Mouse (Mus musculus) T-helper 17 cell (primary cell): ENCODE data around the gene Cpne2.

Experiments
- in situ Hi-C, 2 experiments: fragments of 300-600 bp; cut with MboI, MseI; formaldehyde crosslinking; loops; 1 replicate in 1 of 2; 2 replicates in 1 of 2; pipeline ENCODE4 v1.15.1; 2025; ENCODE audit warnings: high pct_unique_total_duplicates in 2 of 2

Cpne2 gene

DNA sequence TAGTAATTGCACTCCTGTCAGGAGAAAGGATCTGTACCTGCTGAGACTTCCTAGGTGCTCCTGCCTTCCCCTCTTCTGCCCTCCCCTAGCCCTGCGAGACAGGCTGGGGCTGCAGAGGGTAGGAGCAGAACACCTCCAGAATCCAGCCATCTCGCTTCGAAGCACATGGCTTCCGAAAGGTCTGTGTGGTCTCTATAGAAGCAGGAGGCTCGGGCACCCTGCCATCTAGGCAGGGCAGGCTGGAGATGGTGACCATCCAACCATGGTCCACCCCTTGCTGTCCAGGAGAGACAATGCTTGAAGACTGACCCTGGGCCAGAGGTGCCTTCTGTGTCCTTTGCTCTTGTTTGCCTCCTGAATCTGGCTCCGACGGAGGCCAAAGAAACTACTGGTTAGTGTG, 2.8 kb downstream of the Cpne2 start:
- in situ Hi-C loops, result no loop called here

DNA sequence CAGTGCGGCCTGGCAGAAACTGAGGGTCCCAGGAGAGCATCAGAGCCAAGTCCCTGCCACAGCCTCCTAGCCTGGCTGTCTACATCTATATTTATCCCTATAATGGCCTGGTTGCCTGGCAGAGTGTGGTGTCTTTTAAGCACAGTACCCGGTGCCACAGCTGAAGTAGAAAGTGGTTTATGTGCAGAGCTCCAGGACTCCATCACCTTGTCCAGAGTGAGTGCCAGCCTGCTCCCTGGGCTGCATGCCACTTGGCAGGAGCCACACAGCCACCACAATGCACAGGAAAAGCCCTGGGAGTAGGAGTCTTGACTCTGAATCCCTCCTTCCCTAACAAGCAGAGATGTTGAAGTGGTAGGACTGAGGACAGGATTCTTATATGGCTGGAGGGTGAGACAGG, 4.7 kb downstream of the Cpne2 start:
- in situ Hi-C loops, result no loop called here

DNA sequence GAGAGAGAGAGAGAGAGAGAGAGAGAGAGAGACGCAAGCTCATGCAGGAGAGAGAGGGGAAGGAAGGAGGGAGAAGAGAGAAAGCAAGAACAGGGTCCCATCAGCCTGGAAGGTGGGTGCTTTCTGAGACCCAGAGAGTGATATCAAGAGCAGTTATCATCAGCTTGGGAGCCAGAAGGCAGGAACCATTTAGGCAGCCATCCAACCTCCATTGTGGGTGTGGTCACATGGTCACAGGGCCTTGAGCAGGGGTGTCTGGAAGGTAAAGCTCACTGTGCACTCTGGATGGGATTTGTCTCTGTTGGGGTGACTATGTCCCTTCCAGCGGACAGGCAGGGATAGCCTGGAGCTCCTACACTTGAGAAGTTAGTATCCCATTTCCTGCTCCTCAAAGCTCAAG, 7.2 kb downstream of the Cpne2 start:
- in situ Hi-C loops, result no loop called here

DNA sequence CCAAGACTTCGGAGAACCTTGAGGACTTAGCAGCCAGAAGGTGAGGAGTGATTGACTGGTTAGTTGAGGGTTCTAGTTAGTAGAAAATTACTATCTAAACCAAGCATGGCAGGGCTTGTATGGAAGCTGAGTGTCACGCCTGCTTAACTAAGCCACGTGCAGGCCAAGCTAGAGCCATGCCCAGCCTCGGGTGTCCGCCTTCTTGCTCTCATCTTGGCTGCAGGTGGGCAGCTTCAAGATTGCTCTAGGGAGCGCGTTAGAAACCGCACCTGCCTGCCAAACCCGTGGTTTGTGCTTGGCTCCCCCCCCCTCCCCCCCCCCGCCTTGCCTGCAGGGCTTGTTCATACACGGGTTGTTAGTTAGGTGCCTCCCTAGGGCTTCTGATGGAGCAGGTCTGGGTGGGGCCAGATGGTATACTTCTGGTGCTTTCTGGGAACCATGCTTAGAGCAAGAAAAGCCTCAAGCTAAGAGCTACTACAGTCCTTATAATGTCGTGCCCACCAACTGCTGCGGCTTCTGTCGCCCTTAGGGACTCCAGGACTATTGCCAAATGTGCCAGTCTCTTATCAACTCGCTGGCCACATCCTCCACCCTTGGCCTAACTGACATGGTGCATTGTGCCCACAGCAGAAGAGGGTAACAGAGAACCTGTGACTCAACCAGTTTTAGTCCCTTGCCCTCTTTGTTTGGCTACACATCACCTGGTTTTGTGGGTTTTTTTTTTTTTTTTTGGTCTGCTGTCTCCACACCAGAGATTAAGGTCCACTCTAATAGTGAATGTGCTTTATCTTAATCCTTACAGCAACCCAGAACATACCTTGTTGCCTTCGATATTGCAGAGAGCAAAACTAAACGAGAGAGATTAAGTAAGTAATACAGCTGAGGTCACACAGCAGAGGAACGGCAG, 8.4 kb downstream of the Cpne2 start:
- in situ Hi-C loops, result no loop called here

- in situ Hi-C loops, result no loop called here
These were observed 11.2 kb downstream of the Cpne2 start for GRCm38 (mm10) chr8:94543981-94544380.

GRCm38 (mm10) chr8:94549041-94549440, 16.3 kb downstream of the Cpne2 start:
- in situ Hi-C loops, result no loop called here

GRCm38 (mm10) chr8:94549482-94549881, 16.7 kb downstream of the Cpne2 start:
- in situ Hi-C loops, result no loop called here

DNA sequence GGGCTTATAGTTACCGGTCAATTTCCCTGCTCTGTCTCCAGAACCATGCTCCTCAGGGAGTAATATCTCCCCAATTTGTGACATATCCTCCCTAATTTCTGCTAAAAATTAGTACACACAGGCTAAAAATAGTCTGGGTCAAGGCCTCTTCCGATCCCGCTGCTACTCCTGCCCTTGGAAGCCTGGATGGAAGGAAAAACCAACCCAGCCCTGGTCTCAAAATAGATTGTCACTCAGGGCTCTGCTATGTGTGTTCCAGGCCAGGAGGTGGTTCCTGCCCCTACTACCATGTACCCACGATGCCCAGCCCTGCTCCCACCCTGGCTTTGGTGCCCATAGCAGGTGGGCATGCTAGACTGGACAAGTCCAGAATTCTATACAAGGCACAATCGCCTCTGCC, 17.2 kb downstream of the Cpne2 start:
- in situ Hi-C loops, result no loop called here

DNA sequence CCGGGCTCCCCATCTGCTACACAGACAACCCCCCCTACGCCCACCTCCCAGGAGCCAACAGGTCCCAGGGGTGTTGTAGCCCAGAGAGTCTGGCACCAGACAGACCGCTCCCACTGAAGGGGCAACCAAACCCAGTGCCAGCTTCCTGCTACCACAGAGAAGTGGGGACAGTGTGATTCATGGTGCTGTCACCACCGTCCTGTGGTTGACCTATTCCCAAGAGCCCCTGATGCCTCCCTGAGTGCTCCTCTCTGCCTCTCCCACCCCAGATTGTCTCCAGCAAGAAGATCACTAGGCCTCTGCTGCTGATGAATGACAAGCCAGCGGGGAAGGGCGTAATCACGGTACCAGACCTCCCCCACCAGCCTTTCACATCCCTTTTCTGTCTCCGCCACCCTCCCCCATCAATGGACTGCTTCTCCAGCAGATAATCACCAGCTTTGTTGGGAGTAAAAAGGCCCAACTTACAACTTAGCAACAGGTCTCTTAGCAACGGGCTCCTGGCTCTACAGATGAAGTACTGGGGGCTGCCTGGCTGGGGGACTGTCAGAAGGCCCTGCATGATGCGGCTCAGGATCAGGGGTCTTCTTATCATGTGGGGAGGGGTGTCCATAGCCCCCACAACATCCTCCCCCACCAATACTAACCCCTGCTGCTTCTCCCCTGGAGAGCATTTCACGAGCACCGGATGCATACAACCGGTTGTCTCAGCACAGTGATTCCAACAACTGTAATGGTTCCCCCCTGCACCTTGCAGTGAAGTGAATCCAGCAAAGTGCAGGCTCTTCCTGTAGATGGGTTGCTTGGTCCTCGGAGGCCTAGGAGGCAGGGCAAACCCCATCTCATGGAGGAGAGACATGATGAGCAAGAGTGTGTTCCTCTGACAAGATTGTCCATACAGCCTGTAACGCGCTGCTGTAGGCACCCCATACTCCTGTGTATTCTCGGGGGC, 19.0 kb downstream of the Cpne2 start:
- in situ Hi-C loops, result no loop called here

DNA sequence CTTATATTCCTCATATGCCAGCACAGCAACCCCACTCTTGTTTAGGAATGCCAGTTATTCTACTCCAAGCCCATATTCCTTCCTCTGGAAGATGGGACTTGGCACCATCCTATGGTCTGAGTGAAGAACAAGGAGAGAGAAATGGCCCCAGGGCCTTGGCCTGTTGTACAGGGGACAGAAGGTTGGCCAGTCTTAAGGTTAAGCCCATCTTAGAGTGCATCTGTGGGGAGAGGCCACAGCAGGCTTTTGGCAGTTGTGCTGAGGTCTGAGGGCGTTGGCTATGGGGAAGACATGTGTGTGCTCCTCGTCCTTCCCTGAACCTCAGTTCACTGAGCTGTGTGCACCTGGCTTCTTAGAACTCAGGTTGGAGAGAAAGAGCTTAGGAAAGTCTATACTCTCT, 19.9 kb downstream of the Cpne2 start:
- in situ Hi-C loops, result no loop called here

- in situ Hi-C loops, result no loop called here
These were observed 24.5 kb downstream of the Cpne2 start for GRCm38 (mm10) chr8:94557281-94557680.

DNA sequence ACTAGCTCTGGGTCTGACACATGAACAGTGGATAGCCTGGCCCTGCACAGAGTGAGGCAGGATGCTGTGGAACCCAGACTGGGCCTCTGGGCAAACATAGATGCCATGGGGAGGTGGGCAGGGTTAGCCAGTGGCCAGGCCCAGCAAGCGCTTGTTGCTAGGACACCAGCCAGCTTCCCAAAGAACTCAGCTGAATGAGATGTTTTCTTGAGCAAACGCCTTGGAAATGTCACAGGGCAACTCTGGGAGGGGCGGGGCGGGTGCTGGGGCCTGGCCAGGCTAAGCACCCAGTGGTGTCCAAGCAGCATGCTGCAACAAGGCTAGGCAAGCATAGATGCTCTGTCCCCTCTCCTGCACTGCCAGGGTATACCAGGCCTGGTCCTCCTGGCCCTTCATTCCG, 28.5 kb downstream of the Cpne2 start:
- in situ Hi-C loops, result no loop called here

GRCm38 (mm10) chr8:94564421-94564820, 31.6 kb downstream of the Cpne2 start:
- in situ Hi-C loops, result no loop called here

- in situ Hi-C loops, result no loop called here
These were observed 33.2 kb downstream of the Cpne2 start for GRCm38 (mm10) chr8:94566033-94566432.

DNA sequence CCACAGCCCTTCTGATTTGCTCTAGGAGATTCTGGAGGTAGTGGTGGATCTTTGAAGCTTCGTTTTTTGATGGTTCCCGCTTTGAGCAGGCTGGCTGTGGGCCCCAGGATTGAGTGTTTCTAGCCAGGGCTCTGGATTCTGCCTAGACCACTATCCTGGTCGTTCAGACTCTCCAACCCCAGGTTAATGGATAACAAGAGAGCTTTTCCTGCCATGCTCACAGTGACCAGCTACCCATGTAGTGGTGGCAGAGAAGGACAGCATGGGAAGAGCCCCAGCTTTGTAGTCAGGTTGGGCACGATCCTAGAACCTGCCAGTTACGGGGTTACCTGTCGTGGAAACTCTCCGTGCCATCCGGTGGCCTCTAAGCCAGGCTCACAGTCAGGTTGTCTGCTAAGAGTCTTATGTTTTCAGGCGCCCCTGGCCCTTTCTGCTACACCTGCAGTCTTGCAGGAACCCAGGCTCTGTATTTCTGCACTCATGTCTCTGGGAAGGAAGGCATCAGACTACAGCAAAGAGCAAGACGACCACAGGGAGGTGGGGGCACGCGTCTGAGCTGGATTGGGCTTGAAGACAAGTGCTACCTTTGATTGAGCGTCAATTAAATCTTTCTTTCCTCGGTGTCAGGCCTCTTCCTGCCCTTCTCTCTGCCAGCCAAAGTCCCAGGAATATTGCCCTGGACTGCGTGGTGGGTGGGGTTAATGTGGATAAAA, 33.8 kb downstream of the Cpne2 start:
- in situ Hi-C loops, result no loop called here

GRCm38 (mm10) chr8:94567159-94567849, 34.5 kb downstream of the Cpne2 start:
- in situ Hi-C loops, result no loop called here

DNA sequence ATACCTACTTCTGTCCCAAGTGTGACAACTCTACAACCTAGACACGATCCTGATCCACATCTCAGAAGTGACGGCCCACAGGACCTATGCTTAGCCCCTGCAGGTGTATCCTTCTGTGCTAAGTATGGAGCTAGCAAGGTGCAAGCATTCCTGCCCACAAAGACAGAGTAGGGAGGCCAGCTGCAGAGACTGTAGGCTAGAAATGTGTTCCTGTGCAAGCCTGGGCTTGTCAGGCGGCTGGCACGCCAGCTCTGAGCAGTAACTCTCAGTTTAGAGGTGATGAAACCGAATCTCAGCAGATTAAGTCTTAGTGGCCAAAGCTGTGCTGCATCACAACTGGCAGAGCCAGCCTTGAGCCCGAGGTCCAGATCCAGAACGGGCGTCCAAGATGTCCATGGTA, 35.3 kb downstream of the Cpne2 start:
- in situ Hi-C loops, result no loop called here

GRCm38 (mm10) chr8:94569419-94569818, 36.6 kb downstream of the Cpne2 start:
- in situ Hi-C loops, result no loop called here

DNA sequence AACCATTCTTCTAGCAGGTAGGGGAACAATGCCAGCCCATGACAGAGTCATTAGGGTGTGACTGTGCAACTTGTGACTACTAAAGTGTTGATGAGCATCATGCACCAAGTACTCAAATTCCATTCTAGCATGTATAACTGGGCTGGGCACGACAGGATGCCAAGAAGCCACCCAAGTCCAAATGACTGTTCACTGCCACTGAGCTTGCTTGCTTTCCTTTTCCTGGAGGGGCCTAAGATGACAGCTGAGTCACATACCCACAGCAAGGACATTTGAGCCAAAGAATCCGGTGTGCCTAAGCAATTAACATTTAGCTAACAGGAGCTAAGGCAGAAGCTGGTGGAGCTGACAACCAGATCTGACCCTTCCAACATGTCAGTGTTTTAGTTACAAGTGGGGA, 39.1 kb downstream of the Cpne2 start:
- in situ Hi-C loops, result no loop called here

DNA sequence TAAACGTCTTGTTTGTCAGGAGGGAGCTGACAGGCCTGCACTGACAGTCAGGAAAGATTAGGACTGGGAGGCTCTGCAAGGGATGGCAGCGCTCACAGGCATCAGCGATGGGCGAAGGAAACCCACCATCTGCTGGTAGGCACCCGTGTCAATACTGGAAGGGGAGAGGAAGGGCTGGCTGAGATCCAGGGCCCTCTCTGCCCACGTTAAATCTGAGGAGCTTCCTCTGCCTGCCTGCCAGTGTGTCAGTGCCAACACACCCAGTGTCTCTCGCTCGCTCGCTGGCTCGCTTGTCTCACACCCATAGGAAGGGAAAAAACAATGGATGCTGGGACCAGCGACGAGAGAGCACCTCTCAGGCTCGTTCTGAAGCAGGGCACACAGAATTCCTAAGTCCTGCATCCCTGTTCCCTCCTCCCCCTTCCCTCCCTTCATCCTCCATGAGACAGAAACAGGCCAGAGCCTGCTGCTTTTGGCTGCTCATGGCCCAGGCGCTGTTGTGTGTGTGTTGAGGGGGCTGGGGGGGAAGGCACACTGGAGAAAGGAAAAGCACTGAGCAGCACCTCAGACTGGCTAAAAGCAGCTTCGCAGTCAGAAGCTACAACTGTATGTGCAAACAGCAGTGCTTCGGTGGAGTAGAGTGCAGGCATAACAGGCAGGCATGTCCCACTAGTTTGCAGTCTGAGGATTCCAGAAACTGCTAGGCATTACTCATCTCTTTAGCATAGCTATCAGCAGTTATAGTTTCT, 41.5 kb downstream of the Cpne2 start:
- in situ Hi-C loops, result no loop called here

- in situ Hi-C loops, result no loop called here
These were observed 42.4 kb downstream of the Cpne2 start for GRCm38 (mm10) chr8:94575148-94575547.
